Mouse (Mus musculus) adrenal gland, adult 8-10 months (tissue): Measurements from ENCODE around the gene Tchh. TPM values are rescaled to one million over a fixed set of nuclear protein-coding genes. Genes with fewer than 3 reads are reported as not detected.

ENCODE experiments used
- DNase-seq: peaks from one replicate; pipeline ENCODE4 v3.0.0; 2022
- total RNA-seq, 4 experiments: library from RNA; stranded (reverse); gene quantifications; 2 replicates each; pipeline ENCODE4 v1.2.4; 2022

The Tchh gene
- under 1 TPM; 0.09 to 0.56 (median 0.29) TPM for total RNA-seq

GRCm38 (mm10) chr3:93442030-93442429, at the start of gene Tchh:
TSS of gene Tchh (plus strand) at chr3:93442330.
- DNase-seq: no peak

- DNase-seq: no peak
Observed at GRCm38 (mm10) chr3:93393366-93393765, 48.8 kb upstream of the Tchh start, which contains the start of gene Rptn. TSS of gene Rptn (plus strand) at chr3:93393699.

GRCm38 (mm10) chr3:93403936-93404335, 38.2 kb upstream of the Tchh start:
- DNase-seq: no peak

- DNase-seq: no peak
Observed at GRCm38 (mm10) chr3:93406992-93407391, 35.1 kb upstream of the Tchh start.

GRCm38 (mm10) chr3:93411905-93412304, 30.2 kb upstream of the Tchh start:
- no peak for DNase-seq

GRCm38 (mm10) chr3:93431673-93432072, 10.5 kb upstream of the Tchh start:
- DNase-seq: no peak

GRCm38 (mm10) chr3:93443501-93444101, 1.5 kb downstream of the Tchh start:
- no peak for DNase-seq

GRCm38 (mm10) chr3:93444343-93445164, 2.4 kb downstream of the Tchh start:
- peak; percentile 55 for DNase-seq

- DNase-seq: no peak
Observed at GRCm38 (mm10) chr3:93445165-93445705, 3.1 kb downstream of the Tchh start.

GRCm38 (mm10) chr3:93446128-93446755, 4.1 kb downstream of the Tchh start:
- no peak for DNase-seq

- peak; percentile 7 for DNase-seq
Observed at GRCm38 (mm10) chr3:93446756-93447137, 4.6 kb downstream of the Tchh start.

- DNase-seq: peak; percentile 49
Observed at GRCm38 (mm10) chr3:93447138-93447841, 5.2 kb downstream of the Tchh start.

- DNase-seq: no peak
Observed at GRCm38 (mm10) chr3:93466556-93466955, 24.4 kb downstream of the Tchh start.

GRCm38 (mm10) chr3:93467130-93467529, 25.0 kb downstream of the Tchh start:
- DNase-seq: no peak

- DNase-seq: no peak
Observed at GRCm38 (mm10) chr3:93468561-93468960, 26.4 kb downstream of the Tchh start, which contains the start of gene Tchhl1. TSS of gene Tchhl1 (plus strand) at chr3:93468754.

GRCm38 (mm10) chr3:93469629-93470028, 27.5 kb downstream of the Tchh start:
- peak; percentile 36 for DNase-seq

- no peak for DNase-seq
Observed at GRCm38 (mm10) chr3:93480053-93480452, 37.9 kb downstream of the Tchh start.

GRCm38 (mm10) chr3:93481982-93482616, 40.0 kb downstream of the Tchh start:
- DNase-seq: no peak

- no peak for DNase-seq
Observed at GRCm38 (mm10) chr3:93485611-93486010, 43.5 kb downstream of the Tchh start.

- DNase-seq: no peak
Observed at GRCm38 (mm10) chr3:93488541-93488940, 46.4 kb downstream of the Tchh start.

- no peak for DNase-seq
Observed at GRCm38 (mm10) chr3:93492176-93492575, 50.0 kb downstream of the Tchh start.

GRCm38 (mm10) chr3:93493992-93494391, 51.9 kb downstream of the Tchh start:
- DNase-seq: peak; percentile 20
